Mouse (Mus musculus): ENCODE data around the gene Rin1.

- TF ChIP-seq GATA1 (IDR thresholded peaks at IDR 0.05; ENCODE audit: low read length) (no peak), TAL1 (IDR thresholded peaks at IDR 0.05; ENCODE audit: low read length) (no peak)
These were observed 48.3 kb downstream of the Rin1 start, which contains the start of gene Cnih2 for GRCm38 (mm10) chr19:5098363-5099143.
